Comparison of ENCODE assay signal across 19 mouse cellular contexts in genomic region chr5:35459760-35460159, GRCm38 (mm10).
DNase-seq lines count a peak whose midpoint lies in the region; ATAC-seq and TF ChIP-seq lines count a peak whose summit lies in the region.
"Had no signal": no experiment of that assay in that cellular context is flagged by ENCODE, and none has a peak within 500 bp of the region (broad histone marks: within the 10 kb centered on the region; RNA-seq: fewer than 3 reads in every experiment).

No protein-coding gene starts in this region.

- H3K9ac ChIP-seq in heart, adult 2 months (ENCODE audit: low read depth, low read length): no peak overlapping the region
- H3K9ac ChIP-seq in heart, embryonic 12.5 days: no peak overlapping the region
- no peak overlapping the region for H3K9ac ChIP-seq in liver, embryonic 14.5 days (replicated peaks)
- no peak overlapping the region for H3K9ac ChIP-seq in liver, embryonic 12.5 days
- H3K9ac ChIP-seq in CH12.LX (ENCODE audit: insufficient read depth, low read depth): no peak overlapping the region
- H3K9ac ChIP-seq: heart, embryonic 15.5 days; limb, embryonic 13.5 days; neural tube, embryonic 15.5 days had no signal

- H3K4me1 ChIP-seq in heart, adult 2 months (ENCODE audit: control insufficient read depth, insufficient read depth, low read length): no peaks in the 10 kb centered on the region
- no peaks in the 10 kb centered on the region for H3K4me1 ChIP-seq in heart, embryonic 12.5 days (replicated peaks)
- no peaks in the 10 kb centered on the region for H3K4me1 ChIP-seq in liver, embryonic 14.5 days (replicated peaks; ENCODE audit: control insufficient read depth in 2 of 2, insufficient read depth in 2 of 2, low read length in 1 of 2)
- no peaks in the 10 kb centered on the region for H3K4me1 ChIP-seq in liver, embryonic 12.5 days
- no peaks in the 10 kb centered on the region for H3K4me1 ChIP-seq in CH12.LX (ENCODE audit: control insufficient read depth in 1 of 2, insufficient read depth in 2 of 2)
- H3K4me1 ChIP-seq: heart, embryonic 15.5 days had no signal

- no peak for TF ChIP-seq POLR2A in heart, adult 2 months (IDR thresholded peaks at IDR 0.05; ENCODE audit: insufficient read depth, low read depth, low read length)
- no peak for TF ChIP-seq POLR2A in CH12.LX (IDR thresholded peaks at IDR 0.05; ENCODE audit: low read depth, low read length)
- TF ChIP-seq POLR2A in brain, embryonic 14.5 days (IDR thresholded peaks at IDR 0.05; ENCODE audit: borderline replicate concordance, extremely low read depth, insufficient read depth, insufficient read length, poor library complexity, severe bottlenecking): no peak

- in situ Hi-C loops in CH12.LX (cut with MboI; ENCODE audit: low pct_ligation_motif_present, low pct_unique_long_range_greater_than_20kb, low sequenced_read_pairs): no loop called here

- peak; percentile 40 for TF ChIP-seq CTCF in heart, adult 2 months (IDR thresholded peaks at IDR 0.05)
- TF ChIP-seq CTCF in liver, embryonic 14.5 days (IDR thresholded peaks at IDR 0.05; ENCODE audit: low read depth): peak; percentile 46
- TF ChIP-seq CTCF in CH12.LX (conservative IDR thresholded peaks at IDR 0.05 in 1 of 2, IDR thresholded peaks at IDR 0.05 in 1 of 2; ENCODE audit: low read depth in 2 of 2, low read length in 2 of 2): peak; percentile 47 to 53; a peak in 3 of 4 replicates
- peak; percentile 41; the same call in 1 of the 2 replicates for TF ChIP-seq CTCF in brain, embryonic 14.5 days (IDR thresholded peaks at IDR 0.05; ENCODE audit: borderline replicate concordance, extremely low read depth, insufficient read depth, insufficient read length)

- H3K9me3 ChIP-seq in heart, embryonic 12.5 days (replicated peaks): no peaks in the 10 kb centered on the region
- no peaks in the 10 kb centered on the region for H3K9me3 ChIP-seq in liver, embryonic 14.5 days (ENCODE audit: control insufficient read depth, low read length)
- no peaks in the 10 kb centered on the region for H3K9me3 ChIP-seq in liver, embryonic 12.5 days (replicated peaks)
- H3K9me3 ChIP-seq in CH12.LX (replicated peaks; ENCODE audit: low read length): no peaks in the 10 kb centered on the region
- H3K9me3 ChIP-seq: heart, embryonic 15.5 days; hindbrain, embryonic 10.5 days; limb, embryonic 13.5 days; neural tube, embryonic 15.5 days had no signal

- H3K4me2 ChIP-seq in heart, embryonic 12.5 days: no peak overlapping the region
- H3K4me2 ChIP-seq in liver, embryonic 14.5 days (ENCODE audit: low read depth): no peak overlapping the region
- no peak overlapping the region for H3K4me2 ChIP-seq in liver, embryonic 12.5 days
- no peak overlapping the region for H3K4me2 ChIP-seq in CH12.LX (ENCODE audit: insufficient read depth, low read depth, poor library complexity, severe bottlenecking)
- H3K4me2 ChIP-seq: heart, embryonic 15.5 days; limb, embryonic 13.5 days; neural tube, embryonic 15.5 days had no signal

- no peak for DNase-seq in heart, adult 2 months
- no peak for DNase-seq in liver, embryonic 14.5 days (ENCODE audit: low read depth in 3 of 3, low spot score in 3 of 3)
- no peak for DNase-seq in CH12.LX (ENCODE audit: extremely low read depth)
- DNase-seq in brain, embryonic 14.5 days (ENCODE audit: low read depth): no peak
- no peak for DNase-seq in heart, adult 8-10 months (ENCODE audit: low spot score)
- DNase-seq: adrenal gland, postnatal 25 days; B cell, adult 2 months; cerebellum, postnatal 14 days; lung, postnatal 10 days; thymus, postnatal 14 days had no signal

- no peak overlapping the region for H3K27ac ChIP-seq in heart, adult 2 months
- H3K27ac ChIP-seq in heart, embryonic 12.5 days (ENCODE audit: poor library complexity, severe bottlenecking): no peak overlapping the region
- H3K27ac ChIP-seq in liver, embryonic 14.5 days: no peak overlapping the region
- H3K27ac ChIP-seq in liver, embryonic 12.5 days: no peak overlapping the region
- H3K27ac ChIP-seq in CH12.LX (ENCODE audit: insufficient read depth, low read depth): no peak overlapping the region
- H3K27ac ChIP-seq: heart, embryonic 15.5 days; hindbrain, embryonic 10.5 days; limb, embryonic 13.5 days; neural tube, embryonic 15.5 days had no signal

- TF ChIP-seq EP300 in heart, adult 2 months (IDR thresholded peaks at IDR 0.05; ENCODE audit: insufficient read depth, low read depth, low read length): no peak
- TF ChIP-seq EP300 in liver, embryonic 14.5 days (IDR thresholded peaks at IDR 0.05; ENCODE audit: low read depth): no peak
- TF ChIP-seq EP300 in CH12.LX (IDR thresholded peaks at IDR 0.05; ENCODE audit: low read length): no peak

- H3K79me2 ChIP-seq in heart, adult 2 months (replicated peaks; ENCODE audit: control insufficient read depth, insufficient read depth, low read length): no peaks in the 10 kb centered on the region
- H3K79me2 ChIP-seq in CH12.LX (replicated peaks; ENCODE audit: control insufficient read depth, extremely low read depth, insufficient read depth, poor library complexity, severe bottlenecking): no peaks in the 10 kb centered on the region

- TF ChIP-seq RAD21 in CH12.LX (IDR thresholded peaks at IDR 0.05; ENCODE audit: low read depth, low read length): no peak; the same call in 1 of the 2 replicates

- no peaks in the 10 kb centered on the region for H3K27me3 ChIP-seq in heart, adult 2 months (ENCODE audit: control insufficient read depth, insufficient read depth, low read length)
- H3K27me3 ChIP-seq in heart, embryonic 12.5 days (replicated peaks): peaks cover 53% of the 10 kb centered on the region
- H3K27me3 ChIP-seq in liver, embryonic 14.5 days (ENCODE audit: control insufficient read depth, insufficient read depth, low read length): no peaks in the 10 kb centered on the region
- H3K27me3 ChIP-seq in liver, embryonic 12.5 days (replicated peaks): peaks cover 23% of the 10 kb centered on the region; the same call in 1 of the 2 replicates
- peaks cover 93% of the 10 kb centered on the region for H3K27me3 ChIP-seq in CH12.LX (replicated peaks)

- dilution Hi-C loops in CH12.LX (cut with MboI; ENCODE audit: extremely low pct_ligation_motif_present, extremely low pct_unique_long_range_greater_than_20kb, low sequenced_read_pairs): no loop called here

- no peaks in the 10 kb centered on the region for H3K36me3 ChIP-seq in heart, adult 2 months (ENCODE audit: control insufficient read depth, insufficient read depth, low read length)
- H3K36me3 ChIP-seq in heart, embryonic 12.5 days: no peaks in the 10 kb centered on the region
- H3K36me3 ChIP-seq in liver, embryonic 14.5 days (replicated peaks; ENCODE audit: control insufficient read depth, insufficient read depth, low read depth): no peaks in the 10 kb centered on the region
- H3K36me3 ChIP-seq in liver, embryonic 12.5 days: no peaks in the 10 kb centered on the region
- H3K36me3 ChIP-seq in CH12.LX (replicated peaks in 1 of 2; ENCODE audit: control insufficient read depth in 1 of 2, insufficient read depth in 1 of 2, low read length in 1 of 2): no peaks in the 10 kb centered on the region
- H3K36me3 ChIP-seq: heart, embryonic 15.5 days; hindbrain, embryonic 10.5 days; limb, embryonic 13.5 days; neural tube, embryonic 15.5 days had no signal

- WGBS in heart, adult 2 months: 71% methylated on average over 4 of the region's 4 CpGs
- WGBS in heart, embryonic 12.5 days: 73% methylated on average over 4 of the region's 4 CpGs
- WGBS in liver, embryonic 14.5 days (ENCODE audit: insufficient replicate concordance): 51% methylated on average over 4 of the region's 4 CpGs
- 57% methylated on average over 4 of the region's 4 CpGs for WGBS in liver, embryonic 12.5 days (ENCODE audit: insufficient replicate concordance)

- no peak overlapping the region for H3K4me3 ChIP-seq in heart, adult 2 months
- no peak overlapping the region for H3K4me3 ChIP-seq in heart, embryonic 12.5 days
- H3K4me3 ChIP-seq in liver, embryonic 14.5 days (ENCODE audit: insufficient read depth in 1 of 2, low read depth in 2 of 2, low read length in 2 of 2): no peak overlapping the region
- H3K4me3 ChIP-seq in liver, embryonic 12.5 days: no peak overlapping the region
- no peak overlapping the region for H3K4me3 ChIP-seq in CH12.LX (replicated peaks in 1 of 3; ENCODE audit: low read depth in 2 of 3, low read length in 2 of 3, poor library complexity in 1 of 3)
- H3K4me3 ChIP-seq: heart, embryonic 15.5 days; hindbrain, embryonic 10.5 days; limb, embryonic 13.5 days; neural tube, embryonic 15.5 days had no signal

- intact Hi-C loops in heart, adult 2 months (cut with DNase I): no loop called here

- no peak for ATAC-seq in heart, embryonic 12.5 days (ENCODE audit: insufficient number of reproducible peaks, low FRiP score)
- no peak for ATAC-seq in liver, embryonic 14.5 days (ENCODE audit: insufficient read depth)
- no peak for ATAC-seq in liver, embryonic 12.5 days
- no peak for ATAC-seq in frontal cortex, adult (ENCODE audit: low TSS enrichment)
- ATAC-seq: activated CD4-positive, CD25-positive, alpha-beta regulatory T cell, adult 4 months; intestine, embryonic 16.5 days had no signal

TF ChIP-seq in CH12.LX, 34 proteins besides CTCF, POLR2A, EP300 and RAD21:
- TF ChIP-seq USF2 (conservative IDR thresholded peaks at IDR 0.05; ENCODE audit: low read depth, low read length) (no peak), KAT2A (IDR thresholded peaks at IDR 0.05; ENCODE audit: insufficient replicate concordance, low read length) (no peak), ZC3H11A (IDR thresholded peaks at IDR 0.05; ENCODE audit: low read depth, low read length) (no peak), HCFC1 (IDR thresholded peaks at IDR 0.05; ENCODE audit: low read depth, low read length) (no peak), IRF4 (IDR thresholded peaks at IDR 0.05; ENCODE audit: low read depth, low read length) (no peak), ETS1 (conservative IDR thresholded peaks at IDR 0.05; ENCODE audit: low read depth, low read length) (no peak)
